Mouse (Mus musculus): ENCODE results near the gene Rpl23a. TPM values are rescaled to one million over a fixed set of nuclear protein-coding genes. Genes with fewer than 3 reads are reported as not detected.

Gene Rpl23a
- total and polyA plus RNA-seq, 3 experiments: 2,892 to 4,112 TPM; not detected in 1

DNA sequence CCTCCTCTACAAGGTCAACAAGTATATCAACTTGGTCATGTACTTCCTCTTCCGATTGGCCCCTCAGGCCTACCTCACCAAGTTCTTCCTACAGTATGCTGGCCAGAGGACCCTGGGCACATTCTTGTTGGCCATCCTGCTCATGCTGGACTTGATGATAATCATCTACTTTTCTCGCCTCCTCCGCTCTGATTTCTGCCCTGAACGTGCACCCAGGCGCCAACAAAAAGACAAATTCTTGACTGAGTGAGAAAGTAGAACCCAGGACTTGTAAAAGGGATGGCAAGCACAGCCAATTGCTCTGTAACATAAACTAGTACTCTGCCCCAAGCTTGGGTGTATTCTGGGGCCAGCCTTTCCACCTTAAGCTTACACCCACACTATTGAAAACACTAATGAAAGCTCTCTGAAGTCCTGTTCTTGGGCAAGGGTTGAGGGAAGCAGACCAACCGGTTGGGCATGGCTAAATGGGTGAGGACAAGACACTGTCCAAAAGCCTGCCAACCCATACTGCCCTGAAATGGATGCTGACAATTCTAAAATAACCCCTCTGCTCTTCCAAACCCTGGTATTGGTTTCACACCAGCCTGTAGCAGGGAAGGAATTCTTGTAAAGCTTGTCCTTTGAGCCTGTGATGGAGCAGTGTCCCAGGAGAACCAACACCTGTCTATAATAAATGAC lies 3.2 kb downstream of the Rpl23a start (continued):
- TF ChIP-seq ELF1 (IDR thresholded peaks at IDR 0.05; ENCODE audit: low read depth, low read length) (no peak), MEF2A (IDR thresholded peaks at IDR 0.05; ENCODE audit: extremely low read depth, insufficient replicate concordance, low read depth, low read length, poor library complexity, severe bottlenecking) (0 out of 2 replicates have a peak, but pooled peaks have one; percentile 32), HCFC1 (IDR thresholded peaks at IDR 0.05; ENCODE audit: low read depth, low read length) (no peak)

DNA sequence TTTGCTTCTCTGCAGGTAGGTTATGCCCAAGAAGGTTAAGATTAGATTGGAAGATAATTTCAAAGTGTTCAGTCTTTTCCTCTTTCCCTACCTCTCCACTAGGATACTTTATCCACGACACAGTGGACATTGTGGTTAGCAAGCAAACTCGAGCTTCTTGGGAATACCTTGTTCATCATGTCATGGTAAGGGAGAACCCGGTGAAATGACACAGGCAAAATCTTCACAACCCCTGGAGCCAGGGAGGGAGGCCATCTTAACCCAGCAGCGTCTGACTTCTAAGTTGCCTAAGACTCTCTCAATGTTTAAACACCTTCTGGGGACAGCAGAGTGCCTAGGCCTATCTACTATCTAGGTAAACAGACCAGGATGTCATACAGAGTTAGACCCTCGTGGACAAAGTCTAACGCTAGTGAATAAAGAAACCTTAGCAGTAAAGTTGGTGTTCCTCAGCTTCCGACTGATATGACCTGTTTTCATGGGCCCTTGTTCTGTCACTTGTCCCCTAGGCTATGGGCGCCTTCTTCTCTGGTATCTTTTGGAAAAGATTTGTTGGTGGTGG lies 3.9 kb downstream of the Rpl23a start:
- Histone ChIP-seq H3K9ac (ENCODE audit: control insufficient read depth, low read depth, low read length, poor library complexity, severe bottlenecking) (peak overlapping the region; percentile 89), H3K4me1 (ENCODE audit: control insufficient read depth in 1 of 2, insufficient read depth in 2 of 2, low read length in 2 of 2) (peaks cover 4 to 19% of the 10 kb centered on the region in 2 experiments; a peak in 3 of 4 replicates), H3K36me3 (ENCODE audit: control insufficient read depth in 1 of 2, insufficient read depth in 2 of 2, low read length in 2 of 2) (peaks cover 12 to 34% of the 10 kb centered on the region in 2 experiments), H3K4me3 (ENCODE audit: control insufficient read depth in 1 of 2, insufficient read depth in 1 of 2, low read depth in 2 of 2, low read length in 2 of 2) (peak overlapping the region; percentile 43 to 81), H3K9me3 (replicated peaks; ENCODE audit: insufficient read depth, low read length) (no peaks in the 10 kb centered on the region), H3K27ac (ENCODE audit: control insufficient read depth, low read depth, low read length) (peak overlapping the region; percentile 96), H3K79me2 (ENCODE audit: control insufficient read depth, insufficient read depth, low read length, poor library complexity) (peaks cover 32% of the 10 kb centered on the region), H3K27me3 (ENCODE audit: control insufficient read depth in 1 of 2, insufficient read depth in 2 of 2, low read length in 2 of 2) (no peaks in the 10 kb centered on the region)
- DNase-seq (ENCODE audit: low read depth, low spot score): peak; percentile 82
- TF ChIP-seq MXI1 (IDR thresholded peaks at IDR 0.05; ENCODE audit: low read depth, low read length) (peak; percentile 8; the same call in 1 of the 2 replicates), ZMIZ1 (IDR thresholded peaks at IDR 0.05; ENCODE audit: low read depth, low read length) (peak; percentile 69), TBP (IDR thresholded peaks at IDR 0.05; ENCODE audit: low read depth, low read length) (no peak), ELF1 (IDR thresholded peaks at IDR 0.05; ENCODE audit: low read depth, low read length) (no peak), SMC3 (IDR thresholded peaks at IDR 0.05; ENCODE audit: low read depth, low read length) (peak; percentile 35), POLR2AphosphoS2 (IDR thresholded peaks at IDR 0.05; ENCODE audit: low read length) (peak; percentile 71), RCOR1 (IDR thresholded peaks at IDR 0.05; ENCODE audit: low read depth, low read length) (0 out of 2 replicates have a peak, but pooled peaks have one; percentile 49), RAD21 (IDR thresholded peaks at IDR 0.05; ENCODE audit: low read depth, low read length) (no peak), KAT2A (conservative IDR thresholded peaks at IDR 0.05; ENCODE audit: low read depth, low read length) (no peak), POLR2AphosphoS5 (IDR thresholded peaks at IDR 0.05; ENCODE audit: borderline replicate concordance, low read depth, low read length) (peak; percentile 27; the same call in 1 of the 2 replicates), GATA1 (IDR thresholded peaks at IDR 0.05; ENCODE audit: low read depth, low read length) (peak; percentile 65; the same call in 1 of the 2 replicates), TAL1 (IDR thresholded peaks at IDR 0.05; ENCODE audit: low read length) (peak; percentile 11; the same call in 1 of the 2 replicates), POLR2A (IDR thresholded peaks at IDR 0.05; ENCODE audit: control insufficient read depth in 1 of 2, insufficient read depth in 1 of 2, low read depth in 1 of 2, low read length in 2 of 2, poor library complexity in 1 of 2) (peak in 1 of 2 experiments; percentile 51; a peak in 1 of 4 replicates)

- Histone ChIP-seq H3K4me1 (ENCODE audit: control insufficient read depth in 1 of 2, insufficient read depth in 2 of 2, low read length in 2 of 2) (peaks cover 4 to 19% of the 10 kb centered on the region in 2 experiments; a peak in 2 of 4 replicates), H3K36me3 (ENCODE audit: control insufficient read depth in 1 of 2, insufficient read depth in 2 of 2, low read length in 2 of 2) (peaks cover 12 to 32% of the 10 kb centered on the region in 2 experiments), H3K27ac (ENCODE audit: control insufficient read depth, low read depth, low read length) (peak overlapping the region; percentile 96), H3K9me3 (replicated peaks; ENCODE audit: insufficient read depth, low read length) (no peaks in the 10 kb centered on the region), H3K9ac (ENCODE audit: control insufficient read depth, low read depth, low read length, poor library complexity, severe bottlenecking) (peak overlapping the region; percentile 89), H3K4me3 (ENCODE audit: control insufficient read depth in 1 of 2, insufficient read depth in 1 of 2, low read depth in 2 of 2, low read length in 2 of 2) (peak overlapping the region; percentile 43 to 81), H3K27me3 (ENCODE audit: control insufficient read depth in 1 of 2, insufficient read depth in 2 of 2, low read length in 2 of 2) (no peaks in the 10 kb centered on the region), H3K79me2 (ENCODE audit: control insufficient read depth, insufficient read depth, low read length, poor library complexity) (peaks cover 32% of the 10 kb centered on the region)
- peak; percentile 97 for DNase-seq (ENCODE audit: low read depth, low spot score)
- TF ChIP-seq GABPA (IDR thresholded peaks at IDR 0.05; ENCODE audit: low read depth, low read length) (no peak), CTCF (IDR thresholded peaks at IDR 0.05 in 2 of 3, conservative IDR thresholded peaks at IDR 0.05 in 1 of 3; ENCODE audit: control insufficient read depth in 1 of 3, insufficient read depth in 1 of 3, low read depth in 2 of 3, low read length in 3 of 3, poor library complexity in 1 of 3, severe bottlenecking in 1 of 3) (no peak), POLR2AphosphoS2 (IDR thresholded peaks at IDR 0.05; ENCODE audit: low read length) (peak; percentile 88), CHD1 (IDR thresholded peaks at IDR 0.05; ENCODE audit: low read depth, low read length) (no peak), MAZ (IDR thresholded peaks at IDR 0.05; ENCODE audit: low read depth, low read length) (0 out of 2 replicates have a peak, but pooled peaks have one; percentile 35), USF1 (IDR thresholded peaks at IDR 0.05; ENCODE audit: low read depth, low read length) (no peak), ZMIZ1 (IDR thresholded peaks at IDR 0.05; ENCODE audit: low read depth, low read length) (peak; percentile 81; the same call in 1 of the 2 replicates), JUND (IDR thresholded peaks at IDR 0.05; ENCODE audit: low read depth, low read length) (no peak), TAL1 (IDR thresholded peaks at IDR 0.05; ENCODE audit: low read length) (no peak), POLR2AphosphoS5 (IDR thresholded peaks at IDR 0.05; ENCODE audit: borderline replicate concordance, low read depth, low read length) (peak; percentile 92), KAT2A (conservative IDR thresholded peaks at IDR 0.05; ENCODE audit: low read depth, low read length) (no peak), NELFE (IDR thresholded peaks at IDR 0.05; ENCODE audit: low read depth, low read length) (peak; percentile 5), UBTF (IDR thresholded peaks at IDR 0.05; ENCODE audit: borderline replicate concordance, insufficient read depth, low read depth, low read length) (no peak), ZC3H11A (IDR thresholded peaks at IDR 0.05; ENCODE audit: low read depth, low read length) (no peak), BHLHE40 (IDR thresholded peaks at IDR 0.05; ENCODE audit: borderline replicate concordance, low read depth, low read length) (peak; percentile 47; the same call in 1 of the 2 replicates)
Measured at GRCm38 (mm10) chr11:78178859-78179437, 4.4 kb downstream of the Rpl23a start.
